Comparison of ENCODE assay signal across 40 mouse cellular contexts in genomic region chr1:80440911-80441310, GRCm38 (mm10). TPM values are rescaled to one million over a fixed set of nuclear protein-coding genes. Genes with fewer than 3 reads are reported as not detected.
DNase-seq lines count a peak whose midpoint lies in the region; ATAC-seq lines count a peak whose summit lies in the region.
"Had no signal": no experiment of that assay in that cellular context is flagged by ENCODE, and none has a peak within 500 bp of the region (broad histone marks: within the 10 kb centered on the region; RNA-seq: fewer than 3 reads in every experiment).

No protein-coding gene starts in this region.

- no peak overlapping the region for H3K27ac ChIP-seq in forebrain, embryonic 15.5 days (replicated peaks)
- H3K27ac ChIP-seq: embryonic facial prominence, embryonic 13.5 days; hindbrain, embryonic 12.5 days; hindbrain, postnatal 0 days; limb, embryonic 12.5 days; liver, embryonic 15.5 days; lung, embryonic 15.5 days; midbrain, embryonic 12.5 days; neural tube, embryonic 15.5 days; stomach, embryonic 15.5 days had no signal

- no peaks in the 10 kb centered on the region for H3K36me3 ChIP-seq in forebrain, embryonic 15.5 days
- H3K36me3 ChIP-seq: embryonic facial prominence, embryonic 13.5 days; hindbrain, embryonic 12.5 days; limb, embryonic 12.5 days; liver, embryonic 15.5 days; lung, embryonic 15.5 days; midbrain, embryonic 12.5 days; neural tube, embryonic 15.5 days; stomach, embryonic 15.5 days had no signal

- WGBS in forebrain, embryonic 15.5 days, result 80% methylated on average over 2 of the region's 2 CpGs

- intact Hi-C loops in gastrocnemius, postnatal 14 days (cut with DNase I; ENCODE audit: low total_unique reads), result no loop called here

- peak; percentile 36; the same call in 1 of the 2 replicates for ATAC-seq in neutrophil, adult 5-6 weeks (ENCODE audit: extremely low read depth, insufficient number of reproducible peaks, low FRiP score, poor library complexity, severe bottlenecking)
- ATAC-seq in forebrain, embryonic 15.5 days (replicated peaks), result no peak
- ATAC-seq: forebrain, postnatal 0 days; hindbrain, postnatal 0 days; intestine, postnatal 0 days had no signal

- H3K9me3 ChIP-seq in forebrain, embryonic 15.5 days, result no peaks in the 10 kb centered on the region
- H3K9me3 ChIP-seq: embryonic facial prominence, embryonic 13.5 days; hindbrain, embryonic 12.5 days; limb, embryonic 12.5 days; liver, embryonic 15.5 days; lung, embryonic 15.5 days; megakaryocyte, embryonic 14.5 days; midbrain, embryonic 12.5 days; neural tube, embryonic 15.5 days; stomach, embryonic 15.5 days had no signal

- H3K27me3 ChIP-seq in forebrain, embryonic 15.5 days, result no peaks in the 10 kb centered on the region
- H3K27me3 ChIP-seq: CH12.LX; embryonic facial prominence, embryonic 13.5 days; hindbrain, embryonic 12.5 days; limb, embryonic 12.5 days; liver, embryonic 15.5 days; lung, embryonic 15.5 days; megakaryocyte, embryonic 14.5 days; midbrain, embryonic 12.5 days; neural tube, embryonic 15.5 days; stomach, embryonic 15.5 days had no signal

- DNase-seq in lung, postnatal 25 days (ENCODE audit: low spot score), result peak; percentile 20
- no peak for DNase-seq in lung, adult 18-20 months
- peak; percentile 76 for DNase-seq in CD4-positive, CD25-positive, alpha-beta regulatory T cell, adult 2 months (ENCODE audit: low read depth, low spot score)
- peak; percentile 70 for DNase-seq in induced T-regulatory cell, adult 2 months (ENCODE audit: low read depth)
- DNase-seq in gastrocnemius, postnatal 14 days, result no peak
- DNase-seq in urinary bladder, postnatal 25 days (ENCODE audit: low spot score), result no peak
- DNase-seq: adrenal gland, postnatal 10 days; cerebellum, adult 11-12 months; cerebellum, adult 9-11 months; embryo, embryonic 11 days; forebrain, postnatal 0 days; heart, postnatal 36 days; kidney, postnatal 14 days; layer of hippocampus, adult 9-11 months; lung, postnatal 36 days; right cerebral cortex, adult 18-20 months had no signal

- no peak overlapping the region for H3K9ac ChIP-seq in forebrain, embryonic 15.5 days (replicated peaks)
- H3K9ac ChIP-seq: embryonic facial prominence, embryonic 13.5 days; forebrain, postnatal 0 days; hindbrain, embryonic 12.5 days; limb, embryonic 12.5 days; liver, embryonic 15.5 days; lung, embryonic 15.5 days; midbrain, embryonic 12.5 days; neural tube, embryonic 15.5 days; stomach, embryonic 15.5 days had no signal

- no peaks in the 10 kb centered on the region for H3K4me1 ChIP-seq in forebrain, embryonic 15.5 days
- H3K4me1 ChIP-seq: embryonic facial prominence, embryonic 13.5 days; hindbrain, embryonic 12.5 days; limb, embryonic 12.5 days; liver, embryonic 15.5 days; lung, embryonic 15.5 days; midbrain, embryonic 12.5 days; neural tube, embryonic 15.5 days; stomach, embryonic 15.5 days had no signal

- no peak overlapping the region for H3K4me3 ChIP-seq in forebrain, embryonic 15.5 days
- H3K4me3 ChIP-seq: embryonic facial prominence, embryonic 13.5 days; erythroblast, embryonic 14.5 days; hindbrain, embryonic 12.5 days; limb, embryonic 12.5 days; liver, embryonic 15.5 days; lung, embryonic 15.5 days; megakaryocyte, embryonic 14.5 days; midbrain, embryonic 12.5 days; neural tube, embryonic 15.5 days; stomach, embryonic 15.5 days had no signal

- H3K4me2 ChIP-seq in forebrain, embryonic 15.5 days (replicated peaks), result no peak overlapping the region
- H3K4me2 ChIP-seq: embryonic facial prominence, embryonic 13.5 days; heart, embryonic 11.5 days; hindbrain, embryonic 12.5 days; limb, embryonic 12.5 days; liver, embryonic 15.5 days; lung, embryonic 15.5 days; midbrain, embryonic 12.5 days; neural tube, embryonic 15.5 days; stomach, embryonic 15.5 days had no signal

RNA-seq across cellular contexts. Expression of gene Gm45261, which starts 20.3 kb away (rescaled TPM):
- not detected in 2 replicates for total RNA-seq in neutrophil, adult 5-6 weeks (2017)
- polyA plus RNA-seq in forebrain, embryonic 15.5 days (2015; fragmentation: Nextera tagmentation; extraction: Ambion mirVana), result not detected in 2 replicates
- total RNA-seq in gastrocnemius, postnatal 14 days (2021), result not detected
- total RNA-seq: adrenal gland, postnatal 10 days; CH12.LX; ES-E14; forebrain, postnatal 0 days; gastrocnemius, adult 8-10 months; heart, postnatal 36 days; hindbrain, postnatal 0 days; left cerebral cortex, postnatal 10 days; liver, adult 2 months had no signal
- polyA plus RNA-seq: embryonic facial prominence, embryonic 13.5 days; erythroblast, embryonic 14.5 days; forebrain, embryonic 11.5 days; forebrain, postnatal 0 days; gonadal fat pad, adult 2 months; heart, embryonic 11.5 days; heart, embryonic 16.5 days; hindbrain, embryonic 12.5 days; hindbrain, postnatal 0 days; intestine, postnatal 0 days; kidney, embryonic 14.5 days; limb, embryonic 12.5 days; liver, adult 2 months; liver, embryonic 15.5 days; lung, embryonic 15.5 days; midbrain, embryonic 12.5 days; neural tube, embryonic 15.5 days; stomach, embryonic 15.5 days had no signal

Comparison
In these comparisons a context has a peak if more than half of its experiments do, and no peak if none do; other contexts are left out.
1. DNase-seq: peak in lung, postnatal 25 days (single experiment), CD4-positive, CD25-positive, alpha-beta regulatory T cell, adult 2 months (single experiment) and induced T-regulatory cell, adult 2 months (single experiment); none in lung, adult 18-20 months (0 of 2), gastrocnemius, postnatal 14 days (single experiment) and urinary bladder, postnatal 25 days (single experiment).